Mouse (Mus musculus) liver, embryonic 14.5 days (tissue): ENCODE measurements at regions not wholly inside any gene's neighbourhood (a gene's known extent, or its start where the extent isn't known, plus 50 kb on each side); places are given as distances from the start of the nearest gene placed in this dataset.

Source experiments
- ATAC-seq: fragments of 200-750 bp; cut with Nextera tagmentation; 2 replicates; pipeline ENCODE4 v1.8.0; 2017; ENCODE audit warnings: moderate number of reproducible peaks, mild to moderate bottlenecking, moderate library complexity; ENCODE audit not compliant: insufficient read depth
- DNase-seq, 3 experiments: peaks; one replicate each; pipeline ENCODE4 v3.0.0-alpha.2; 2012 to 2013; ENCODE audit warnings: low read depth in 3 of 3, low spot score in 3 of 3
- H3K27ac ChIP-seq: fragments of 300-500 bp; sonication (generic); 2 replicates; pipeline ENCODE4 v1.5.1; 2014; ENCODE audit warnings: moderate library complexity, mild to moderate bottlenecking, control low read depth, inconsistent platforms
- H3K27me3 ChIP-seq: fragments of 300-500 bp; sonication (generic); 2 replicates; pipeline ENCODE4 v1.6.1; 2014; ENCODE audit warnings: mild to moderate bottlenecking, low read length, moderate library complexity; ENCODE audit not compliant: control insufficient read depth, insufficient read depth
- H3K36me3 ChIP-seq: fragments of 300-500 bp; sonication (generic); replicated peaks from 2 replicates; pipeline ENCODE4 v1.6.1; 2014; ENCODE audit warnings: low read depth; ENCODE audit not compliant: control insufficient read depth, insufficient read depth
- H3K4me1 ChIP-seq, 2 experiments: fragments of 200-500 bp in 1 of 2; fragments of 300-500 bp in 1 of 2; sonication (generic) in 1 of 2; replicated peaks; 2 replicates each; pipeline ENCODE4 v1.6.1; 2012 to 2014; ENCODE audit warnings: antibody characterized with exemption in 1 of 2, inconsistent platforms in 1 of 2, low read length in 1 of 2; ENCODE audit not compliant: control insufficient read depth in 2 of 2, insufficient read depth in 2 of 2
- H3K4me2 ChIP-seq: fragments of 300-500 bp; sonication (generic); 2 replicates; pipeline ENCODE4 v1.6.1; 2014; ENCODE audit warnings: low read depth, mild to moderate bottlenecking, control low read depth, moderate library complexity
- H3K4me3 ChIP-seq, 2 experiments: fragments of 200-500 bp in 1 of 2; fragments of 300-500 bp in 1 of 2; sonication (generic) in 1 of 2; 2 replicates each; pipeline ENCODE4 v1.5.1; 2012 to 2014; ENCODE audit warnings: low read depth in 2 of 2, low read length in 2 of 2, mild to moderate bottlenecking in 2 of 2, control low read depth in 1 of 2, inconsistent platforms in 1 of 2, moderate library complexity in 1 of 2; ENCODE audit not compliant: insufficient read depth in 1 of 2
- H3K9ac ChIP-seq: fragments of 300-500 bp; sonication (generic); replicated peaks from 2 replicates; pipeline ENCODE4 v1.6.1; 2014; ENCODE audit warnings: mild to moderate bottlenecking, control low read depth, moderate library complexity
- H3K9me3 ChIP-seq: fragments of 300-500 bp; sonication (generic); 2 replicates; pipeline ENCODE4 v1.6.1; 2016; ENCODE audit warnings: low read length, mixed read lengths; ENCODE audit not compliant: control insufficient read depth
- CTCF ChIP-seq: IDR thresholded peaks from 2 replicates; pipeline ENCODE4 v1.5.1; 2016; ENCODE audit warnings: antibody characterized with exemption, low read depth, control low read depth
- EP300 ChIP-seq: IDR thresholded peaks from 2 replicates; pipeline ENCODE4 v1.6.1; 2016; ENCODE audit warnings: antibody characterized with exemption, low read depth
- WGBS: fragments of 180-500 bp; shearing (Covaris S2); extraction: QIAGEN DNeasy Blood & Tissue Kit; methylation state at CpG from one replicate; pipeline ENCODE4 v1.1.7; 2014; ENCODE audit not compliant: insufficient replicate concordance; 5-methylcytosine and 5-hydroxymethylcytosine counted together

DNA sequence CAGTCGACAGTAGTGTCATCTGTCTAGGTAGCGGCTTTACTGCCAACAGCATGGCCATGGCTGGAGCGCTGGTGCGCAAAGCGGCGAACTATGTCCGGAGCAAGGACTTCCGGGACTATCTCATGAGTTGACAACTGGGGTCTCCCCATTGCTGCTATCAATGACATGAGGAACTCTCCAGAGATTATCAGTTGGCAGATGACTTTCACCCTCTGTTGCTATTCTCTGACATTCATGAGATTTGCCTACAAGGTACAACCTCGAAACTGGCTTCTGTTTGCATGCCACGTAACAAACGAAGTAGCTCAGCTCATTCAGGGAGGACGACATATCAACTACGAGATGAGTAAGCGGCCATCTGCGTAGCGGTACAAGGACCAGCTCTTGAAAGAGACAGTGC lies 374.6 kb upstream of the Gm6657 start:
- Histone ChIP-seq H3K9ac (no peak overlapping the region), H3K4me2 (no peak overlapping the region), H3K4me1 (no peaks in the 10 kb centered on the region), H3K4me3 (no peak overlapping the region), H3K36me3 (no peaks in the 10 kb centered on the region), H3K27ac (no peak overlapping the region), H3K9me3 (no peaks in the 10 kb centered on the region), H3K27me3 (no peaks in the 10 kb centered on the region)
- ATAC-seq (no peak), DNase-seq (no peak)
- 80% methylated on average over 16 of the region's 16 CpGs for WGBS
- TF ChIP-seq CTCF (no peak), EP300 (no peak)

DNA sequence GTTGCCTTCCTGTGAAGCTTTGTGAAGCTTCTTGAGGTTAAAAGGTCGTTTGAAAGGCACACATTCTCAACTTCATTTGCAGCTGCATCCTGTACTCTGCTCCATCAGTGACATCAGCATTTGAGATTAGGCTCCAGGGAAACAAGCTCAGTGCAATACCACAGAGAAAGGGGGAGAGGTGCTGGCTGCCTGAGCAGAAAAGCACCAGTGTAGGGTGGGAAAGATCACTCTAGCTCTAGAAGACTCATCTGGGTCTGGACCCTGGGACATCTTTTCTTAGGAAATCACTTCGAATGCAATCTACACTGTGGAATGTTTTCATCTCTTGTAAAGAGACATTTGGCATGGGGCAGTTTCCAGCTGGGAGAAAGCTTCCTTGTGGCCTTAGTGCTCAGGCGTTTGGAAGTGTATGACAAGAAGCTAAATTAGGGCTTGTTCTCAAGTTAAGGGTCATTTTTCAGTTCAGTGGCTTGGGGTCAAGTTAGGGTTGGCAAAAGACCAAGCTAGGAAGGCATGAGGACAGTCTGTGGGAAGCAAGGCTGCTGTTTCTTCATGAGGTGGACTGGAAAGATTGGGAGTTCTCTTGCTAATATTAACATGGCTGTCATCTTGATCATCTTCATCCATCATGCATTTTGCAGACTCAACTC lies 370.5 kb upstream of the Gm6657 start:
- Histone ChIP-seq H3K4me1 (no peaks in the 10 kb centered on the region), H3K27ac (no peak overlapping the region), H3K9me3 (no peaks in the 10 kb centered on the region), H3K4me3 (no peak overlapping the region), H3K9ac (no peak overlapping the region), H3K4me2 (no peak overlapping the region), H3K27me3 (no peaks in the 10 kb centered on the region), H3K36me3 (no peaks in the 10 kb centered on the region)
- WGBS = 21% methylated on average over 3 of the region's 3 CpGs
- TF ChIP-seq CTCF (no peak), EP300 (no peak)
- ATAC-seq = no peak
- no peak for DNase-seq

DNA sequence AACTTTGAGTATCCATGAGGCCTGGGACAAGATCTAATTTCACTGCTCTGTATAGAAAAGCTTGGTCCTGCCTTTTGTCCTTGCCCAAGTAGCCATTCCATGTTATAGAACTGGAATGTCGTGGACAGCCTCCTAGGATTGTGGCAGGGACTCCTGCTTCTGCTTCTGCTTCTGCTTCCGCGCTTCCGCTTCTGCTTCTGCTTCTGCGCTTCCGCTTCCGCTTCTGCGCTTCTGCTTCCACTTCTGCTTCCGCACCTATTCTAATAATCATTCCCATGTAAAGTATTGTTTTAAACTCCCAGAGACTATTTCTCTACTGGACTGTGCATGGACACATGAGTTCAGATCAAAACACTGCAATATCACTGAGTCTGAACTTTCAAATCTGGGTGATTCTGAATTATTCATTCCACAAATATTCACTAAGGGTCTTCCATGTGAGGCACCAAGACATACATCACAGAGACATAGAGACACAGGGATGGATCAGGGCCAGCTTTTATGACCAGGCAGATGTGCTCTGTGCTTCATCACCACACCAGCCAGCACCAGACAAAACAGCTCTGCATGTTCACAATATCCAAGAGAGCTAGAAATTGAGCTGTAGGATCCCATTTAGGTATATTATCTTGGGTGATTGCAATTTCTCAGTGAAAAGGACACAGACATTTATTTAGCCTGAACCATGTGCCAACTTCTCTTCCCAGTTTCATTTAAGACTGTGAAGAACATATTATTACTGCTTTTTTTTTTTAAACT lies 360.5 kb upstream of the Gm6657 start:
- Histone ChIP-seq H3K4me3 (no peak overlapping the region), H3K9ac (no peak overlapping the region), H3K36me3 (no peaks in the 10 kb centered on the region), H3K27ac (no peak overlapping the region), H3K27me3 (no peaks in the 10 kb centered on the region), H3K4me2 (no peak overlapping the region), H3K4me1 (no peaks in the 10 kb centered on the region), H3K9me3 (no peaks in the 10 kb centered on the region)
- WGBS = 77% methylated on average over 9 of the region's 9 CpGs
- no peak for DNase-seq
- no peak for ATAC-seq
- TF ChIP-seq CTCF = no peak
- no peak for TF ChIP-seq EP300

DNA sequence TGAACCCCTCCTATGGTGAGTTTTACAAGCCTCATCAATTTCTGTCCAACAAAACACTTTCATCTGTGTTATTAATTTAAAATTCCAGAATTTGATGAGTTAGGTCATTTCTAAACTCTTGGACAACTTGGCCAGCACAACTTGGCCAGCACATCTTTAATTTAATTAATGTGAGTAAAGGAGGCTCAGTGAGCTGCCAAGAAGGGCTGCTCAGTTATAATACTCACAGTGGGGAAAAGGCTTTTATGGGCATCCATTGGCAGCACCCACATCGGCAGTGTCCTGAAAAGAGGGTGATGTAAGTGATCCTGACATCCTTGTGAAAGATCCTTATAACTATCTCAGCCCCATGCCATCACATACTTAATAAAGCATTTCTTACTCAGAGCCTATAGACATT lies 359.2 kb upstream of the Gm6657 start:
- Histone ChIP-seq H3K9me3 (no peaks in the 10 kb centered on the region), H3K4me2 (no peak overlapping the region), H3K4me3 (no peak overlapping the region), H3K36me3 (no peaks in the 10 kb centered on the region), H3K27me3 (no peaks in the 10 kb centered on the region), H3K27ac (no peak overlapping the region), H3K9ac (no peak overlapping the region), H3K4me1 (no peaks in the 10 kb centered on the region)
- no peak for DNase-seq
- WGBS = 62% methylated on average over 1 of the region's 1 CpGs
- TF ChIP-seq EP300 (no peak), CTCF (no peak)
- no peak for ATAC-seq

DNA sequence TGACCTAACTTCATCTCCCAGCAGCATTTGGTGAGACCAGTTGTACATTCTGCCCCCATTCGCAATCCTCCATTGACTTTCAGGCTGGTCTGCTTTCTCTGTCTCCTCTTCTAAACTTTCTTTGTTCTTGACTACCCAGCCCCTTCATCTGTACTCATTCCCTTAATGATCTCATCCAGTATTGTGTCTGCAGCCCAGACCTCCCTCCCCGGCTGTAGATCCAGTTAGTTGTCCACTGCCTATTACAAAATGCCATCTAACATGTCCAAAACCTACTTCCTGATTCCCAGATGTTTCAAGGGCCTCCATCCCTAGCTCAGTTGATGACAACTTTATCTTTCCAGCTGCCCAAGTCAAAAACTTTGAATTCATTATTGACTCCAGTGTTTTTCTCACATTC lies 357.8 kb upstream of the Gm6657 start:
- 49% methylated on average over 2 of the region's 2 CpGs for WGBS
- no peak for TF ChIP-seq CTCF
- Histone ChIP-seq H3K9ac (no peak overlapping the region), H3K4me1 (no peaks in the 10 kb centered on the region), H3K4me2 (no peak overlapping the region), H3K36me3 (no peaks in the 10 kb centered on the region), H3K27me3 (no peaks in the 10 kb centered on the region), H3K9me3 (no peaks in the 10 kb centered on the region), H3K4me3 (no peak overlapping the region), H3K27ac (no peak overlapping the region)
- DNase-seq = no peak
- ATAC-seq = no peak
